Mouse (Mus musculus) ES-Bruce4 (cell line): Measurements from ENCODE around the gene Fam206a.

Source experiments
- CTCF ChIP-seq: IDR thresholded peaks from one replicate; pipeline ENCODE4 v1.8.1; 2011; ENCODE audit warnings: low read depth, low read length
- EP300 ChIP-seq: IDR thresholded peaks from 2 replicates; pipeline ENCODE4 v1.6.1; 2011; ENCODE audit warnings: low read depth, low read length; ENCODE audit not compliant: insufficient read depth
- POLR2A ChIP-seq: IDR thresholded peaks from one replicate; pipeline ENCODE4 v1.8.1; 2011; ENCODE audit warnings: low read length; ENCODE audit not compliant: insufficient read depth

DNA sequence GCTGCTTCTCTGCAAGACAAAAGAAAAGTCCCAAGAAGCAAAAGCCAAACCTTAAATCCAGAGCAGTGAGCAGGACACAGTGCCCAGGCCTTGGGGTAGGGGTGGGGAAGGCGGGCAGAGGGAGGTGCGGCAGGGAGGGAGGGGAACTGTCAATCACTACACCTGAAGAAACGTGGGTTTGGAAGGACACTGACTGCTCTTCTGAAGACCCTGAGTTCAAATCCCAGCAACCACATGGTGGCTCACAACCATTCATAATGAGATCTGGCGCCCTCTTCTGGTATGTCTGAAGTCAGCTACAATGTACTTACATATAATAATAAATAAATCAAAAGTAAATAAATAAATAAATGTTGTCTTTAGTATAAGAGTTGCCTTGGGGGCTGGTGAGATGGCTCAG, 42.8 kb downstream of the Fam206a start:
- TF ChIP-seq CTCF (no peak), POLR2A (no peak), EP300 (no peak)
